Mouse (Mus musculus) heart, postnatal 4 days (tissue): ENCODE data around the gene Kcnj13. TPM values are rescaled to one million over a fixed set of nuclear protein-coding genes. Genes with fewer than 3 reads are reported as not detected.

Source experiments
- DNase-seq: peaks from one replicate; pipeline ENCODE4 v3.0.0; 2021
- total RNA-seq, 2 experiments: library from RNA; stranded (reverse); gene quantifications; 2 replicates each; pipeline ENCODE4 v1.2.3; 2021

Gene Kcnj13
- total RNA-seq = not detected

GRCm38 (mm10) chr1:87394594-87394993 is at the start of gene Kcnj13:
TSS of gene Kcnj13 (minus strand) at chr1:87394729.
- no peak for DNase-seq

GRCm38 (mm10) chr1:87436583-87436982 is 42.1 kb upstream of the Kcnj13 start:
- DNase-seq = no peak

GRCm38 (mm10) chr1:87435125-87435524 is 40.6 kb upstream of the Kcnj13 start:
- DNase-seq = no peak

GRCm38 (mm10) chr1:87418733-87419132 is 24.2 kb upstream of the Kcnj13 start:
- no peak for DNase-seq

- DNase-seq = no peak
Measured at GRCm38 (mm10) chr1:87409380-87409779, 14.9 kb upstream of the Kcnj13 start.

GRCm38 (mm10) chr1:87406012-87406411 is 11.5 kb upstream of the Kcnj13 start:
- no peak for DNase-seq

- DNase-seq = no peak
Measured at GRCm38 (mm10) chr1:87404710-87405109, 10.2 kb upstream of the Kcnj13 start.

- DNase-seq = peak; percentile 8
Measured at GRCm38 (mm10) chr1:87396923-87397586, 2.5 kb upstream of the Kcnj13 start.

- no peak for DNase-seq
Measured at GRCm38 (mm10) chr1:87393444-87394195, 909 bp downstream of the Kcnj13 start.

GRCm38 (mm10) chr1:87386436-87387092 is 8.0 kb downstream of the Kcnj13 start:
- DNase-seq = no peak

GRCm38 (mm10) chr1:87381152-87381551 is 13.4 kb downstream of the Kcnj13 start:
- DNase-seq = no peak

- no peak for DNase-seq
Measured at GRCm38 (mm10) chr1:87379919-87380318, 14.6 kb downstream of the Kcnj13 start.

- no peak for DNase-seq
Measured at GRCm38 (mm10) chr1:87378024-87378560, 16.4 kb downstream of the Kcnj13 start.

- DNase-seq = no peak
Measured at GRCm38 (mm10) chr1:87360276-87360675, 34.3 kb downstream of the Kcnj13 start.

- DNase-seq = peak; percentile 5
Measured at GRCm38 (mm10) chr1:87350576-87350975, 44.0 kb downstream of the Kcnj13 start.

Other genes with a start within 250 kb of the Kcnj13 start
- gene Ecel1, start 238.2 kb downstream of the Kcnj13 start, total RNA-seq = under 1 TPM in 1 of 2 experiments, not detected in 1; 0.18 TPM
- not detected for gene Prss56, start 211.4 kb downstream of the Kcnj13 start, total RNA-seq
- not detected for gene Chrnd, start 204.1 kb downstream of the Kcnj13 start, total RNA-seq
- under 1 TPM; 0.14 TPM for gene Chrng, start 190.1 kb downstream of the Kcnj13 start, total RNA-seq
- 10 to 100 TPM; 71.3 to 72.5 TPM for gene Eif4e2, start 180.8 kb downstream of the Kcnj13 start, total RNA-seq
- 1 to 10 TPM; 2.6 to 3.0 TPM for gene Efhd1, start 130.4 kb downstream of the Kcnj13 start, total RNA-seq
- 10 to 100 TPM; 46.6 to 46.9 TPM for gene Gigyf2, start 67.7 kb downstream of the Kcnj13 start, total RNA-seq
- not detected for gene Snorc, start 75.5 kb upstream of the Kcnj13 start, total RNA-seq
- gene Neu2, start 115.2 kb upstream of the Kcnj13 start, total RNA-seq = not detected
- gene Ngef, start 179.1 kb upstream of the Kcnj13 start, total RNA-seq = under 1 TPM; 0.29 to 0.41 TPM
- gene Inpp5d, start 225.6 kb upstream of the Kcnj13 start, total RNA-seq = 10 to 100 TPM; 10.7 to 15.6 TPM